Mouse (Mus musculus): ENCODE measurements around the gene Myg1. TPM values are rescaled to one million over a fixed set of nuclear protein-coding genes. Genes with fewer than 3 reads are reported as not detected.
A peak's percentile ranks its signal among the peaks of the same experiment; 100 is the strongest.

Gene Myg1
- polyA plus RNA-seq, 1 experiment from 2014 or later, result 48.3 TPM

DNA sequence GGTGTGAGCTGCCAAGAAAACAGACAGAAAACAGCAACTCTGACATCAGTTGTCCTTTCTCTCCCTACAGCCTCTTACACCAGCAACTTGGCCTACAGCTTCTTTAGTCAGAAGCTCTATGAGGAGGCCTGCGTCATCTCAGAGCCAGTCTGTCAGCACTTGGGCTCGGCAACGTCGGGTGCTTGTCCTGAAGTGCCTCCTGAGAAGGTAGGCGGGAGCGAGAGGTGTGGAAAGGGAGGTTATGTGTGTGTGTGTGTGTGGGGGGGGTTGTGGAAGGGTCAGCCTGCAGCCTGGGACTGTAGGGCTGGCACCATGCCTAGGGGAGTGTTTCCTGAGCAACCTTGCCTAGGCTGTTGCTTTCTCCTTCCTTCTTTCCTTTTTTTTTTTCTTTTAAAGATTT is 29.0 kb upstream of the Myg1 start:
- ATAC-seq, result peak; percentile 97
- DNase-seq (ENCODE audit: low spot score), result peak; percentile 93
- H3K27ac ChIP-seq (ENCODE audit: low read length), result no peak overlapping the region

DNA sequence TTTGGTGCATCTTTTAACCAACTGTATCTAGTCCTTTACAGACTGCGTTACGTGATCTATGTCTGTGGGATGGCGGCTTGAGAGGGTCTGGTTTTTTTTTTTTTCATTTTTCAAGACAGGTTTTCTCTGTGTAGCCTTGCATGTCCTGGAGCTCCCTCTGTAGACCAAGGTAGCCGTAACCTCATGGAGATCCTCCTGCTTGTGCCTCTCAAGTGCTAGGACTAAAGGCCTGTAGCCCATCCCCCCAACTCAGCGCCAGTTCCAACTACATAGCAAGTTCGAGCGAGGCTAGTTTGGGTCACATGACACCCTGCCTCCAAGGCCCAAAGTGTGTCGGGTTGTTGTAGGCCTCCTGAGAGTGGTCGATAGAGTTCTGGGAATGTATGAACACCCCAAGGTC is 22.8 kb upstream of the Myg1 start:
- Histone ChIP-seq H3K9ac (replicated peaks; ENCODE audit: low read depth) (no peak overlapping the region), H3K4me3 (ENCODE audit: low read depth, low read length) (no peak overlapping the region), H3K4me2 (replicated peaks; ENCODE audit: low read depth, low read length) (no peak overlapping the region), H3K4me1 (ENCODE audit: insufficient read depth, low read depth, low read length) (no peaks in the 10 kb centered on the region; the same call in 1 of the 2 replicates), H3K9me3 (ENCODE audit: low read length) (no peaks in the 10 kb centered on the region), H3K27me3 (replicated peaks; ENCODE audit: insufficient read depth, low read length) (no peaks in the 10 kb centered on the region), H3K36me3 (ENCODE audit: insufficient read depth, low read length) (no peaks in the 10 kb centered on the region; the same call in 1 of the 2 replicates), H3K27ac (ENCODE audit: low read length) (no peak overlapping the region)
- ATAC-seq (no peak), DNase-seq (ENCODE audit: low spot score) (no peak)
- TF ChIP-seq EP300 (IDR thresholded peaks at IDR 0.05) (no peak), CTCF (IDR thresholded peaks at IDR 0.05) (peak; percentile 17; the same call in 1 of the 2 replicates)
- WGBS, result 81% methylated on average over 9 of the region's 9 CpGs

More for the DNA sequence above, 29.0 kb upstream of the Myg1 start:
- Histone ChIP-seq H3K36me3 (ENCODE audit: insufficient read depth, low read length) (no peaks in the 10 kb centered on the region), H3K4me3 (ENCODE audit: low read depth, low read length) (no peak overlapping the region), H3K9ac (replicated peaks; ENCODE audit: low read depth) (no peak overlapping the region), H3K4me1 (ENCODE audit: insufficient read depth, low read depth, low read length) (no peaks in the 10 kb centered on the region; the same call in 1 of the 2 replicates), H3K9me3 (ENCODE audit: low read length) (no peaks in the 10 kb centered on the region), H3K4me2 (replicated peaks; ENCODE audit: low read depth, low read length) (no peak overlapping the region), H3K27me3 (replicated peaks; ENCODE audit: insufficient read depth, low read length) (no peaks in the 10 kb centered on the region)
- WGBS, result 46% methylated on average over 6 of the region's 6 CpGs
- TF ChIP-seq CTCF (IDR thresholded peaks at IDR 0.05) (no peak), EP300 (IDR thresholded peaks at IDR 0.05) (peak; percentile 39; the same call in 1 of the 2 replicates)

DNA sequence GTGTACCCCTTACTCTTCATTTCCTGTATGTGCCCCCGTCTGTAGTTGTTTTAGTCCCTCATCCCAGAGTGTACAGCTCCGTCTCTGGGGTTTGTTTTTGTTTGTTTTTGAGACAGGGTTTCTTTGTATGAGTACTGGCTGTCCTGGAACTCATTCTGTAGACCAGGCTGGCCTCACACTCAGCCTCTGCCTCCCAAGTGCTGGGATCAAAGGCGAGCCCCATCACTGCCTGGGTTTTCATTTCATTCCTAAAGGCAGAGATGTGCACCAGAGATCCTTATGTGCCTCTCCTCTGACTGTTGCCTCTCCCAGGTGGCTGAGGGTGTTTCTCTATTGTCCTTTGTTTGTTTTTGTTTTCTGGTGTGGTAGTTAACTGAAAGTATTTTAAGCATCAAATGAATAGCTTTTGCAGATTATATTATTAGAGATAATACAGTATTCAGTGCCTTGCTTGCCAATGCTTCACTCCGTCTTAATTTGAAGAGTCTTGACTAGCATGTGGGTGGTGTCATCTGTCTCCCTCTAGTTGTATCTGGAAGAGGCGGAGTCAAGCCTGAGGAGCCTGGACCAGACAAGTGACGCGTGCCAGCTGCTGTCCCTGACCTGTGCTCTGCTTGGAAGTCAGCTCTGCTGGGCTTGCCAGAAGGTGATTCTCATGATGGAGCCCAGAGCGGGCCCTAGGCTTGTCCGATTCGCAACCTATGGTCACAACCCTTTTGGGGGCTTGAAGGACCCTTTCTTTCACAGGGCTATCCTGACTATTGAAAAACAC is 21.2 kb upstream of the Myg1 start:
- Histone ChIP-seq H3K9ac (replicated peaks; ENCODE audit: low read depth) (no peak overlapping the region), H3K27me3 (replicated peaks; ENCODE audit: insufficient read depth, low read length) (no peaks in the 10 kb centered on the region), H3K4me3 (ENCODE audit: low read depth, low read length) (no peak overlapping the region), H3K4me1 (ENCODE audit: insufficient read depth, low read depth, low read length) (no peaks in the 10 kb centered on the region), H3K4me2 (replicated peaks; ENCODE audit: low read depth, low read length) (no peak overlapping the region), H3K9me3 (ENCODE audit: low read length) (no peaks in the 10 kb centered on the region), H3K36me3 (ENCODE audit: insufficient read depth, low read length) (no peaks in the 10 kb centered on the region; the same call in 1 of the 2 replicates), H3K27ac (ENCODE audit: low read length) (peak overlapping the region; percentile 26; the same call in 1 of the 2 replicates)
- 58% methylated on average over 10 of the region's 10 CpGs for WGBS
- peak; percentile 92 for ATAC-seq
- TF ChIP-seq EP300 (IDR thresholded peaks at IDR 0.05), result no peak
- no peak for TF ChIP-seq CTCF (IDR thresholded peaks at IDR 0.05)
- DNase-seq (ENCODE audit: low spot score), result peak; percentile 91

DNA sequence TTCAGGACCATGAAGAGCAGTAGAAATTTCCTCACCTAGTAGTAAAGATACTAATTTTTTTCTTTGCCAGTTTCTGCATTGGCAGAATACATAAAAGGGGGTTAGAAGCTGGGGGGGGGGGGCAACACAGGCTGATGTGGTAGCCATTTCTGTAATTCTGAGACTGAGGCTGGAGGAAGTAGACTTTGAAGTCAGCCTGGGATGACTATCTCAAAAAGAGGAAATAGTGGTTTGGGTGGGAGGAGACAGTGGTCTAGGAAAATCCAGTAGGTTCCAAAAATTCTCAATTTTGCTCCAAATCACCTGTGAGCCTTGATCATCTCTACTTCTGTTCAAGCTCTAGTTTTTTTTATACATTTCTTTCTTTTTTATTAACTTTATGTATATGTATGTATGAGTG is 20.0 kb upstream of the Myg1 start:
- no peak for TF ChIP-seq CTCF (IDR thresholded peaks at IDR 0.05)
- TF ChIP-seq EP300 (IDR thresholded peaks at IDR 0.05), result no peak
- DNase-seq (ENCODE audit: low spot score), result no peak
- ATAC-seq, result no peak
- Histone ChIP-seq H3K4me1 (ENCODE audit: insufficient read depth, low read depth, low read length) (no peaks in the 10 kb centered on the region), H3K27me3 (replicated peaks; ENCODE audit: insufficient read depth, low read length) (no peaks in the 10 kb centered on the region), H3K4me2 (replicated peaks; ENCODE audit: low read depth, low read length) (no peak overlapping the region), H3K27ac (ENCODE audit: low read length) (no peak overlapping the region), H3K9me3 (ENCODE audit: low read length) (no peaks in the 10 kb centered on the region), H3K36me3 (ENCODE audit: insufficient read depth, low read length) (no peaks in the 10 kb centered on the region; the same call in 1 of the 2 replicates), H3K9ac (replicated peaks; ENCODE audit: low read depth) (no peak overlapping the region), H3K4me3 (ENCODE audit: low read depth, low read length) (no peak overlapping the region)

DNA sequence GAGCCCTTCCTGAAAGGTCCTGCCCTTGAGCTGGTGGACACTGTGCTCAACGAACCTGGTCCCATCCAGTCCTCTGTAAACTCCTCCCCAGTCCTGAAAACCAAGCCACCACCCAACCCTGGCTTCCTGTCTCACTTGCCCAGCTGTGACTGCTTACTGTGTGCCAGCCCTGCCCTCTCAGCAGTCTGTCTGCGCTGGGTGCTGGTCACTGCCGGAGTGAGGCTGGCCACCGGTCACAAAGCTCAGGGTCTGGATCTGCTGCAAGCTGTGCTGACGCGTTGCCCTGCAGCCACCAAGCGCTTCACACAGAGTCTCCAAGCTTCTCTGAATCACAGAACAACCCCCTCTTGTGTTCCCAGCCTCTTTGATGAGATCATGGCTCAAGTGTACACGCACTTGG is 16.2 kb upstream of the Myg1 start:
- 76% methylated on average over 8 of the region's 8 CpGs for WGBS
- H3K4me1 ChIP-seq (ENCODE audit: insufficient read depth, low read depth, low read length), result no peaks in the 10 kb centered on the region
- ATAC-seq (peak; percentile 17; the same call in 1 of the 2 replicates), DNase-seq (ENCODE audit: low spot score) (peak; percentile 35)
- no peak overlapping the region for H3K9ac ChIP-seq (replicated peaks; ENCODE audit: low read depth)
- no peak overlapping the region for H3K27ac ChIP-seq (ENCODE audit: low read length)
- no peaks in the 10 kb centered on the region; the same call in 1 of the 2 replicates for H3K36me3 ChIP-seq (ENCODE audit: insufficient read depth, low read length)
- H3K27me3 ChIP-seq (replicated peaks; ENCODE audit: insufficient read depth, low read length), result no peaks in the 10 kb centered on the region
- no peaks in the 10 kb centered on the region for H3K9me3 ChIP-seq (ENCODE audit: low read length)
- no peak overlapping the region for H3K4me2 ChIP-seq (replicated peaks; ENCODE audit: low read depth, low read length)
- no peak overlapping the region for H3K4me3 ChIP-seq (ENCODE audit: low read depth, low read length)
- TF ChIP-seq CTCF (IDR thresholded peaks at IDR 0.05) (no peak), EP300 (IDR thresholded peaks at IDR 0.05) (no peak)

DNA sequence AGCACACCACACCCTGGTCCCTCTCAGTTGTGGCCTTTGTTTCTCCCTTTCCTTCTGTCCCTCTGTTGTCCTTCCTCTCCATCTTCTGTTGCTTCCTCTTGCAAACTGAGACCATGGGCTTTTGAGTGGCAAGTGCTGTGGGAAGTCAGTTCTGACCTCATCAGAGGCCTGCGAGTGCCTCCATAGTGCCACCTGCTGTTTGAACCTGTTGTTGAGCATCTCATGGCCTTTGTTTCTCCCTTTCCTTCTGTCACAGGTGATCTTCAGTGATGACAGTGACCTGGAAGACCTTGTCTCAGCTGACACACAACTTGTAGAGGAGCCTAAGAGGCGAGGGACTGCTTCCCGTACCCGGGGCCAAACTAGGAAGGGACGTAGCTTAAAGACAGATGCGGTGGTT is 15.2 kb upstream of the Myg1 start:
- H3K4me1 ChIP-seq (ENCODE audit: insufficient read depth, low read depth, low read length), result no peaks in the 10 kb centered on the region
- H3K4me3 ChIP-seq (ENCODE audit: low read depth, low read length), result no peak overlapping the region
- TF ChIP-seq CTCF (IDR thresholded peaks at IDR 0.05) (peak; percentile 89), EP300 (IDR thresholded peaks at IDR 0.05) (no peak)
- 88% methylated on average over 6 of the region's 6 CpGs for WGBS
- peak; percentile 49; the same call in 1 of the 2 replicates for ATAC-seq
- H3K9ac ChIP-seq (replicated peaks; ENCODE audit: low read depth), result no peak overlapping the region
- H3K36me3 ChIP-seq (ENCODE audit: insufficient read depth, low read length), result no peaks in the 10 kb centered on the region; the same call in 1 of the 2 replicates
- peak; percentile 82 for DNase-seq (ENCODE audit: low spot score)
- no peaks in the 10 kb centered on the region for H3K9me3 ChIP-seq (ENCODE audit: low read length)
- H3K4me2 ChIP-seq (replicated peaks; ENCODE audit: low read depth, low read length), result no peak overlapping the region
- no peak overlapping the region for H3K27ac ChIP-seq (ENCODE audit: low read length)
- no peaks in the 10 kb centered on the region for H3K27me3 ChIP-seq (replicated peaks; ENCODE audit: insufficient read depth, low read length)
